Mouse (Mus musculus): Measurements from ENCODE around the gene Nlrc5.

DNA sequence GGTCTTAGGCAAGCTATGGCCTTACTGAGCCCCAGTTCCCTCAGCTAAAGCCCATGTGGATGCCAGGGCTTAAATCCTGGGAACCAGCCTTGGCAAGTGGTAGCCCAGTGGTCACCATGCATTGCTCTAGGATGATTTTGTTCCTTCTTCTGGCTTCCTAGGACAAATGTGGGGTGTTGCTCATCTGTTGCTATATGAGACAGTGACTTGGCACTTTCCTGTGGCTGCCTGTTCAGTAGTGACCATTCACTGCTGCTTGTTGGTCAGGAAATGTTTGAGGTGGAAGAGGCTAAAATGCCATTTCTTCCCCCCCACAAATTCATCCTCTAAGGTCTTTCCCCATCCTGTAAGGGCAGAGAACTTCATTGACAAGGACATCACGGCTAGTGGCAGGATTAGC is 135.3 kb downstream of the Nlrc5 start:
- no peak for TF ChIP-seq CTCF (IDR thresholded peaks at IDR 0.05; ENCODE audit: low read depth, low read length)
- TF ChIP-seq POLR2A (IDR thresholded peaks at IDR 0.05; ENCODE audit: extremely low read depth, insufficient read depth, low read length), result no peak

Data from liver, adult 2 months (tissue).